Mouse (Mus musculus) layer of hippocampus, adult 18-20 months (tissue): ENCODE results near the gene Rxra. TPM values are rescaled to one million over a fixed set of nuclear protein-coding genes. Genes with fewer than 3 reads are reported as not detected.
A peak's percentile ranks its signal among the peaks of the same experiment; 100 is the strongest.

Experiments used
- DNase-seq, 2 experiments: peaks; one replicate each; pipeline ENCODE4 v3.0.0; 2022; ENCODE audit warnings: low spot score in 2 of 2
- total RNA-seq, 2 experiments: library from RNA; stranded (reverse); gene quantifications; 2 replicates each; pipeline ENCODE4 v1.2.3; 2021

Rxra gene
- total RNA-seq, 2 experiments from 2014 or later = 31.0 to 35.1 TPM

- DNase-seq = no peak
These were observed 86.3 kb downstream of the Rxra start for GRCm38 (mm10) chr2:27762509-27762908.

DNA sequence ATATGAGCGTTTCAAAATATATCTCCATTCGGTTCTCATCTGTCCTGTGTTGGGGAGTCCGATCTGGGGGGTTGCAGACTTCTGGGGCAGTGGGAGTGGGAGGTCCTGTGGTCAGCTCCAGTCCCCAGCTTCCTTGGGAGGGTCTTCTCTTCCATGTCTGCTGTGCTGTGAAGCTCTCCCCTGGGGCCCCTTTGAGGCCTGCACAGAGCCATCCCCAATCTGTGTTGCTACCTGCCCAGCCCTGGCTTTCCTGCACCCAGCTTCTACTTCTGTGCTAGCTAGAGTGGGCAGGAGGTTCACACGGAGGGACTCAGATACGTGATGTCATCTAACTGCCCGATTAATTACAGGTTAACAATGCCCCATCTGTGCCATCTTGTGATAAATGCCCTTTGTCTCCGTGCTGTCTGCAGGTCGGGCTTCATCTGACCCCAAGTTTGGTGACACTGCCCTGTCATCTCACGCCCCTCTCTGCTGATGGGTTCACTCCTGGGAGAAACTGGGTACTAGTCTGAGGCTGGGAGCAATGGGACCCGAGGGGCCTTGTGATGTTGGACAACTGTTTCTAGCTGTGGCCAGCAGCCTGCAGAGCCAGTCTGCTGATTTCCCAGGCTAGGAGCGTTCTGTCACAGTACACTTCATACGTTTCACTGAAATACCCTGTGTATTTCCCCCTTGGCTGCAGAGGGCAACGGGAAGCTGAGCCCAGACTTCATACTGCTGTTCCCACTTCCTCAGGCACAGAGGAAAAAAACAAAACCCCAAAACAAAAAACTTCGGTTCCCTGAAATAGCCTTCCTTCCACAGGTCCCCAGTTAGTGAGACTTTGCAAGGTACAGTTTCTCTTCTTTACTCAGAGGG is 86.9 kb downstream of the Rxra start:
- no peak for DNase-seq

DNA sequence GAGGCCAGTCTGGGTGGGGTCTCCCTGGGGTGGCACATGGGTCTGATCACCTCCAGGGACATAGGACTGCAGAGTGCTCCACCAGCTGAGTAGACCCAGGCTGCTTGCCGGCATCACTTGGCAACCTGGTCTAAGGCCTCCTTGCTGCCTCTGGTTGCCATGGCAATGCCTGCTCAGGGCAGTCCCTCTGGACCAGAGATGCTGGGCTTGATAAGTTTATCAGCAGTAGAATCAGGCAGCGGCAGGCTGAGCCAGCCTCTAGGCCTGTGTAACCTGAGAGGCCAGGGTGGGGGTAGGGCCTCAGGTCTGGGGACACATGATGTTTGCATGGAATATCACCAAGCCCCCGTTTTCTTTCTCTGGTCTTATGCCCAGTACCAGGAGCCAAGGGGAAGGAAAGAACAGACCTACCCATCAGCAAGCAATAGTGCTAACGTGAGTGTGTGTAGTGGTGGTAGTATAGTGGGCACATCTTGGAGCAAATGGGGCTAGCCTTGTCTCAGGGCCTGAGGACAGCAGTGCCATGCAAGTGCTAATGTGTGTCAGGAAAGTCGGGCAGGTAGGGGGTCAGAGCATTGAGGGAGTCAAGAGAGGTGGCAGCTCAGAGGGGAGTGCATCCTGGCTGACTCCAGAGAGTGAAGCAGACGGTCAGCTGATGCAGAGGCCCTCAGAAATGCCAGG is 88.2 kb downstream of the Rxra start:
- no peak for DNase-seq

GRCm38 (mm10) chr2:27764937-27765319 is 88.7 kb downstream of the Rxra start:
- peak; percentile 72 to 93 for DNase-seq

- no peak for DNase-seq
These were observed 91.5 kb downstream of the Rxra start for GRCm38 (mm10) chr2:27767773-27768172.

DNA sequence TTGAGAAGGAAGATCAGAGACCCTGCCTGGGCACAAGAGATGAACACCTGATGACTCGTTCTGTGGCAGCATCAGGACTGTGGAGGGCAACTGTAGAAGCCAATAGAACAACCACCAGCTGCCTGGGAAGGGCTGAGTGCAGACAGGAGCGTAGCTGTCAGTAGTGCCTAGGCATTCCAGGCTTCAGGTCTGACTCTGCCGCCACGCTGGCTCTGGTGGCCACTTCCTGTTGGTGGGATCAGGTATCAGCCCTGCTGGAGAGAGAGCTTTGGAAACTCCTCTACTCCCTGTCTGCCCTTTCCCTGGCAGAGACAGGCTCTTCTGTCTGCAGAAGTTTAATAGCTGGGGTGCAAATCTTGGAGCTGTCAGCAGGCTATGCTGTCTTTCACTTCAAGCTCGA is 93.5 kb downstream of the Rxra start:
- DNase-seq = no peak

DNA sequence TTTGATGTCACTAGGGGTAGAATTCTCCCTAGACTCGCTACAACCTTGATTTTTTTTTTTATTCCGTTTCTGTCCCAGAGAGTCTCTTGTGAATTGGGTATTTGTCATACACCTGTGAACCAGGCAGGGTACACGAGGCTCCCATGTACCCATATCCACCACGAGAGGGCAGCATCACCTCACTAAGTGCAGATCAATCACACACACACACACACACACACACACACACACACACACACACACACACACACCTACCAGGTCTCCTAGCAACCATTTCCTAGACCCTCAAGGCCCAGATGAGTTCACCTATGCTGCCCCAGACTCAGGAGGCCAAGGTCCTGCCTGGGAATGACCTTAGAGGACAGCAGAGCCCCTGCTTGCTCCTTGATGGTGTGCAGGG is 94.0 kb downstream of the Rxra start:
- peak in 1 of 2 experiments; percentile 77 for DNase-seq

DNA sequence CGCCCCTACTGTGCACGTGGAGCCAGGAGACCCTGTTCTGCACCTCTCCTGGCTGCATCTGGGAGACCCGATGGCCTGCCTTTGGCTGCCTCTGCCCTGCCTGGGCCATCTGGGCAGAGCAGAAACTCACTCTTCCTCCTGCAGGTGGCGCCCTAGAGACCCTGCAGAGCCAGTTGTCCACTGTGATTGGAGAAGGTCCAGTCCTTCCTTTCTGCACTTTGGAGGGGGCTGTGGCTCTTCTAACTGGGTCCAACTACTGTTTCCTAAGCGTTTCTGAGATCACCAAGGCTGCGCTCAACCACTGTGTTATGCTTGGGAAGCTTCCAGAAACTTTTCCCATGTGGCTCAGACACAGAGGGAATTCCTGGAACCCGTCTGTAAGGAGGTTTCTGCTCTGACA is 95.7 kb downstream of the Rxra start:
- DNase-seq = peak in 1 of 2 experiments; percentile 82

DNA sequence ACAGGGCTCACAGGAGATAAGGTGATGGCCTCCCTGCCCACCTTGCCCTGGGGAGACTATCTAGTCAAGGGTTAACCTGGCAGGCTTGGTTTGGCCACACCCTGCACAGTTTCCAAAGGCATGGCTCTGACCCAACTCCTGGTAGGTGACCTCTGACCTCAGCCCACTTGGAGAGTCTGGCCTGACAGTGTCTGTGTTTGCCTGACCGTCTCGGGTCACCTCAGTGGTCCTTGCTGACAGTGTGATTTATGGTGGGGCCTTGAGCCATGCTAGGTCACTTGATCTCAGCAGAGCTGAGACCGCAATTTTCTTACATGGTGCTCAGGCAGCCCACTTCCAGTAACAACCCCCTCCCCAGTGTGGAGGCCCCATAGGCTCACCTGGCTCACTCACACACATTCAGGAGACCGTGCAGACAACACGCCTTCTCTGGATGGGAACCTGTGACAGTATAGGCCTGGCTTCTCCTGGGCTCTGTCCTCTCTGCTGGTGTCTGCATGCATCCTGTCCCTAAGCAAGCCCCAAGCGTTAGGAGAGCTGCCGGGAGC is 96.7 kb downstream of the Rxra start:
- no peak for DNase-seq

- DNase-seq = no peak
These were observed 97.9 kb downstream of the Rxra start for GRCm38 (mm10) chr2:27773980-27774730.

GRCm38 (mm10) chr2:27775006-27775405 is 98.8 kb downstream of the Rxra start:
- DNase-seq = no peak

GRCm38 (mm10) chr2:27775625-27776024 is 99.4 kb downstream of the Rxra start:
- DNase-seq = no peak

GRCm38 (mm10) chr2:27777756-27778155 is 101.5 kb downstream of the Rxra start:
- DNase-seq = no peak

GRCm38 (mm10) chr2:27778289-27778688 is 102.0 kb downstream of the Rxra start:
- DNase-seq = no peak

- no peak for DNase-seq
These were observed 103.1 kb downstream of the Rxra start for GRCm38 (mm10) chr2:27779291-27779866.

- no peak for DNase-seq
These were observed 103.9 kb downstream of the Rxra start for GRCm38 (mm10) chr2:27780162-27780561.

- no peak for DNase-seq
These were observed 109.1 kb downstream of the Rxra start for GRCm38 (mm10) chr2:27785363-27785762.

DNA sequence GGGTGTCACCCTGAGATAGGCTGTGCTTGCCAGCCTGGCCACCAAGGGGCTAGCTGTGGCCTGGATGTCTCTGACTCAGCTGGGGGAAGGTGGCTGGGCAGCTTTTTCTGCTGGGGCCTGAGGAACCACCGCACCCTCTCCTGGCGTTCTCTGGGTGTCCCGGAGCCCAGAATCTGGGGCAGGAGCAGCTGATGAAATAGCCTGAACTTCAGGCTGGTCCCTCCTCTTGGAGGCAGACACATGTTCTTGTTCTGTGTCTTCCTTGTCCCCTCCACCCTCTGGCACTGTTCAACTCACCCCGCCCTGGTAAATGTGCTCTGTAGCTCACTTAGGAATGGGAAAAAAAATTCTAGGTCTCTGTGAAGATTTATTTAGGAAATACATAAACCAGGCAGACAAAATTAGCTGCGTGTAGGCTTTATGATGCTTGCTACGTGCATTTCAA is 109.8 kb downstream of the Rxra start:
- no peak for DNase-seq

- DNase-seq = no peak
These were observed 115.3 kb downstream of the Rxra start for GRCm38 (mm10) chr2:27791571-27791970.

DNA sequence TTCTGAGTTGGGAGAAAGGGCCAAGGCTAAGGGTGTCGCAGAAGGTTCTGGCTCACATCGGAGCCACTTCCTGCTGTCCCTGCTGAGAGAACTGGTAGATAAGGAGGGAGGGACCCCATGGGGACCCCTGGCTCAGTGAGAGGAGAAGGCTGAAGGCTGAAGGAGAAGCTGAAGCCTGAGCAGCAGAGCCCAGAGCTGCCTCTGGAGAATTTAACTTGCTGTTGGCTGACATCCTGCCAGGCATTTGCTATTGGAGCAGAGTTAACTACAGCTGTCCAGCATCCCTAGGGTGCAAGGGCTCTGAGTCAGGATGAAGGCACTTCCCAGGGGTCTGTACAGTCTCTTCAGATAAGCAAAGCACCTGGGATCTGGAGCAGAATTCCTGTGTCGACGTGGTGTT is 122.8 kb downstream of the Rxra start:
- DNase-seq = no peak

- DNase-seq = no peak
These were observed 124.8 kb downstream of the Rxra start for GRCm38 (mm10) chr2:27801041-27801440.
